Mouse (Mus musculus): ENCODE results near the gene P2rx4. TPM values are rescaled to one million over a fixed set of nuclear protein-coding genes. Genes with fewer than 3 reads are reported as not detected.

P2rx4 gene
- polyA plus RNA-seq, 1 experiment: 9.0 TPM

DNA sequence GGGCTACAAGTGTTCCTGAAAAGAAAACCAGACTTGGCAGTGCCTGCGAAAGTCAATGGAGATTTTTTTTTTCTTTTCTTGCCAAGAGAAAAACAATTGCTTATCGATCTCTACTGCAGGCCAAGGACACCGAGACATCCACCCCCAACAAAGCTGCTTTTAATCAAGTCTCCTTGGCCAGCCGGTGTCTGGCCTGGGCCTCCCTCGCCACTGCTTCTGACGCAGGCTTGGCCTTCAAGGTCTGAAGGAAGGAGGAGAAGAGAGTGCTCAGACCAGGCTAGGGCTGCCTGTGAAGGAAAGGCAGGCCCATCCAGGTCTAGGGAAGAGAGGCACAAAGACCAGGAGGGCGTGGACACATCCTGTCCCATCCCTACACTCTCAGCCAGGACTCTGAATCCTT lies 63.0 kb downstream of the P2rx4 start:
- TF ChIP-seq POLR2A (IDR thresholded peaks at IDR 0.05; ENCODE audit: control insufficient read depth, low read depth, low read length) (peak; percentile 41; the same call in 1 of the 2 replicates), CTCF (IDR thresholded peaks at IDR 0.05; ENCODE audit: control insufficient read depth, insufficient read depth, insufficient replicate concordance, low read depth, low read length) (no peak)
- peaks cover 34% of the 10 kb centered on the region for H3K4me1 ChIP-seq (ENCODE audit: control insufficient read depth, insufficient read depth, low read length)
- H3K4me3 ChIP-seq (ENCODE audit: control insufficient read depth, low read depth, low read length): no peak overlapping the region
- no peaks in the 10 kb centered on the region for H3K36me3 ChIP-seq (ENCODE audit: control insufficient read depth, insufficient read depth, low read length)
- H3K27me3 ChIP-seq (ENCODE audit: control insufficient read depth, insufficient read depth, low read length): no peaks in the 10 kb centered on the region
- peak overlapping the region; percentile 82 for H3K27ac ChIP-seq (ENCODE audit: control insufficient read depth, insufficient read depth, low read depth, low read length)

DNA sequence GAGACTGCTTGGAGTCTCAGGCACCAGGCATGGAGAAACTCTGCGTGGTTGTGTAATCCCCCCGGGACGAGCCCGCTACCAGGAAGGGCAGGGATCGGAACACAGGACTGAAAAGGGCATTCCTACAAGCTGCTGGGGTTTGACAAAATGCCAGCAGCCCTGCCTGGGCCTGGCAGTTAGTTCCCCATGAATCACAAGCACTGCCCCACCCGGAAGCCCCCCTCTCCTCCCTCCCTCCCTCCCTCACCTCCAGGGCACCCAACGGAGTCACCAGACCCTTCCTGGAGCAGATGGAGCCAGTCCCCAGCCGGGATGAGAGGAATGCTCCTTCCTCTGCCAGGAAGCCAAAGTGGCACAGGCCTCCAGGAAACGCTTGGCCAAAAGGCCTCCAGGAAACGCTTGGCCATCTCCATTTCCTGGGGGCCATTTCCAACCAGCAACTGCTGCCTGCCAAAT lies 63.5 kb downstream of the P2rx4 start:
- TF ChIP-seq CTCF (IDR thresholded peaks at IDR 0.05; ENCODE audit: control insufficient read depth, insufficient read depth, insufficient replicate concordance, low read depth, low read length) (no peak), POLR2A (IDR thresholded peaks at IDR 0.05; ENCODE audit: control insufficient read depth, low read depth, low read length) (no peak)
- H3K27ac ChIP-seq (ENCODE audit: control insufficient read depth, insufficient read depth, low read depth, low read length): peak overlapping the region; percentile 82

DNA sequence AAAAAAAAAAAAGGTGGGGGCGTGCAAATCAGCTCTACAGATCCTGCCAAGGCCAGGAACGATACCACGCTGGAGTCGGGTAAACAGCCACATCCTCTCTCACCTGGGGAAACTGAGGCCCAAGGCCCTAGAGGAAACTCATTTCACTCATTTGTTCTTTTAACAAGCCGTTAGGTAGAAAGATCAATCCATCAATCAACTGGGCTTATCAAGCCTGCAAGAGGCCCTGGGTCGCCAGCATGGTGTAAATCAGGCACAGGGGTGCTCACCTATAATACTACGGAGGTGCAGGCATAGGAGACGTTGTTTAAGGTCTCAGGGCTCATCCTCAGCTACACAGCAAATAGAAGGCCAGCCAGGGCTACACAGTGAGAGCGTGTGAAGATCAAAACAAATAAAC lies 64.1 kb downstream of the P2rx4 start:
- H3K4me1 ChIP-seq (ENCODE audit: control insufficient read depth, insufficient read depth, low read length): peaks cover 37% of the 10 kb centered on the region
- no peak overlapping the region for H3K4me3 ChIP-seq (ENCODE audit: control insufficient read depth, low read depth, low read length)
- peak overlapping the region; percentile 61; the same call in 1 of the 2 replicates for H3K27ac ChIP-seq (ENCODE audit: control insufficient read depth, insufficient read depth, low read depth, low read length)

More for the DNA sequence above, 63.5 kb downstream of the P2rx4 start:
- no peaks in the 10 kb centered on the region for H3K27me3 ChIP-seq (ENCODE audit: control insufficient read depth, insufficient read depth, low read length)
- peaks cover 37% of the 10 kb centered on the region for H3K4me1 ChIP-seq (ENCODE audit: control insufficient read depth, insufficient read depth, low read length)
- no peak overlapping the region for H3K4me3 ChIP-seq (ENCODE audit: control insufficient read depth, low read depth, low read length)
- no peaks in the 10 kb centered on the region for H3K36me3 ChIP-seq (ENCODE audit: control insufficient read depth, insufficient read depth, low read length)

DNA sequence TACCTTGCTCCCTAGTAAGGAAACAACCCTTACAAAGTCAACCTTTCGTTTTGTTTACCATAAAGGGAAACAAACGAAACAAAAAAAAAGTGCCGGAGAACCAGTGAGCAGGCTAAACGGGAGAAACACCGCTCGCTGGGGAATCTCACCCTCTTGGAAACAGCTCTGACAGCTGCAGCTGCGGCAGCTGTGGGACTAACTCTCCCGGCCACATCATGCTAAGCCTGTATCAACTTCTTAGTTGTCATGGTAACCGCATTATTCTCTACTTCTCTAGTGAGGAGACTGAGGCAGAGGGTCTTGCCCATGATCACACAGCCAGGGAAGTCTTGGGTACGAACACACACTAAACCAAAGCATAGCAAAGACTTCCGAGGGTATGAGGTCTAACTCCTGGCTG lies 66.4 kb downstream of the P2rx4 start:
- no peaks in the 10 kb centered on the region for H3K36me3 ChIP-seq (ENCODE audit: control insufficient read depth, insufficient read depth, low read length)

More for the DNA sequence above, 64.1 kb downstream of the P2rx4 start:
- Histone ChIP-seq H3K36me3 (ENCODE audit: control insufficient read depth, insufficient read depth, low read length) (no peaks in the 10 kb centered on the region), H3K27me3 (ENCODE audit: control insufficient read depth, insufficient read depth, low read length) (no peaks in the 10 kb centered on the region)
- TF ChIP-seq CTCF (IDR thresholded peaks at IDR 0.05; ENCODE audit: control insufficient read depth, insufficient read depth, insufficient replicate concordance, low read depth, low read length): no peak
- TF ChIP-seq POLR2A (IDR thresholded peaks at IDR 0.05; ENCODE audit: control insufficient read depth, low read depth, low read length): no peak

DNA sequence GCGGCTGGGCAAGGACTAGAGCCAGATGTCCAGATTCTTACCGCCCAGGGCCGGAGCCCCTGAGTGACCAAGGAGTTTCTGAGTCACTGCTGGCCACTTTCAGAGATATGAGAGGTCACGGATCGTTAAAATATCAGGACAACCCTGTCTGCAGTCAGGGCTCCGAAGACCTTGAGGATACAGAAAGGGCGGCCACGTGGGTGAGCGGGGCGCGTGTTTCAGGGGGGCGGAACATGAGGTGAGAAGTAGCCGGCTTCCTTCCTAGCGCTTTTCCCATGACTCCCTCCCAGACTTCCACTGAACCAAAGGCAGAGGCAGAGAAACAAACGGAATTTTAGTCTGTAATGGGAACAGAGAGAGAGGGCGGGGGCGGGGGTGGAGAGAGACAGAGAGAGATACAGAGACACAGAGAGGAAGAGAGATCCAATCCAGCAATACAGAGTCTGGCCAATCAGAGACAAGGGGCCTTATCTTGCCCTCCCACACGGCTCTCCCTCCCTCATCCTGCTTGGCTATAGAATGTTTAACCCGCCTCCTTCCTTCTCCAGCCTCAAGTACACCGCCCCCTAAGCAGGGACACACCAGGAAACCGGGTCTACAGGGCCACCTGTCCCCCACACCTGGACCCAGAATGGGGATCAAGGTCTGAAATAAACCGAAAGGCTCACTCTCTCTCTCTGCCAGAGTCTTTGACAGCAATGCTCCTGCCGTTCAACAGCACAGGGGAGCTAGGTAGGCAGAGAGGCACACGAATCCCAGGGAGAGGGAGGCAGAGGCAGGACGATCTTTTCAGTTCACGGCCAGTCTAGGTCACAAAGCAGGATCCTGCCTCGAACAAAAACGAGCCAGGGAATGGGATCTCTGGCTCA lies 67.6 kb downstream of the P2rx4 start:
- Histone ChIP-seq H3K4me1 (ENCODE audit: control insufficient read depth, insufficient read depth, low read length) (peaks cover 33% of the 10 kb centered on the region), H3K27ac (ENCODE audit: control insufficient read depth, insufficient read depth, low read depth, low read length) (peak overlapping the region; percentile 68), H3K36me3 (ENCODE audit: control insufficient read depth, insufficient read depth, low read length) (no peaks in the 10 kb centered on the region), H3K4me3 (ENCODE audit: control insufficient read depth, low read depth, low read length) (peak overlapping the region; percentile 50), H3K27me3 (ENCODE audit: control insufficient read depth, insufficient read depth, low read length) (no peaks in the 10 kb centered on the region)
- no peak for TF ChIP-seq POLR2A (IDR thresholded peaks at IDR 0.05; ENCODE audit: control insufficient read depth, low read depth, low read length)
- no peak for TF ChIP-seq CTCF (IDR thresholded peaks at IDR 0.05; ENCODE audit: control insufficient read depth, insufficient read depth, insufficient replicate concordance, low read depth, low read length)

More for the DNA sequence above, 66.4 kb downstream of the P2rx4 start:
- Histone ChIP-seq H3K4me3 (ENCODE audit: control insufficient read depth, low read depth, low read length) (no peak overlapping the region), H3K27me3 (ENCODE audit: control insufficient read depth, insufficient read depth, low read length) (no peaks in the 10 kb centered on the region), H3K27ac (ENCODE audit: control insufficient read depth, insufficient read depth, low read depth, low read length) (no peak overlapping the region), H3K4me1 (ENCODE audit: control insufficient read depth, insufficient read depth, low read length) (peaks cover 39% of the 10 kb centered on the region)
- no peak for TF ChIP-seq POLR2A (IDR thresholded peaks at IDR 0.05; ENCODE audit: control insufficient read depth, low read depth, low read length)
- TF ChIP-seq CTCF (IDR thresholded peaks at IDR 0.05; ENCODE audit: control insufficient read depth, insufficient read depth, insufficient replicate concordance, low read depth, low read length): no peak

DNA sequence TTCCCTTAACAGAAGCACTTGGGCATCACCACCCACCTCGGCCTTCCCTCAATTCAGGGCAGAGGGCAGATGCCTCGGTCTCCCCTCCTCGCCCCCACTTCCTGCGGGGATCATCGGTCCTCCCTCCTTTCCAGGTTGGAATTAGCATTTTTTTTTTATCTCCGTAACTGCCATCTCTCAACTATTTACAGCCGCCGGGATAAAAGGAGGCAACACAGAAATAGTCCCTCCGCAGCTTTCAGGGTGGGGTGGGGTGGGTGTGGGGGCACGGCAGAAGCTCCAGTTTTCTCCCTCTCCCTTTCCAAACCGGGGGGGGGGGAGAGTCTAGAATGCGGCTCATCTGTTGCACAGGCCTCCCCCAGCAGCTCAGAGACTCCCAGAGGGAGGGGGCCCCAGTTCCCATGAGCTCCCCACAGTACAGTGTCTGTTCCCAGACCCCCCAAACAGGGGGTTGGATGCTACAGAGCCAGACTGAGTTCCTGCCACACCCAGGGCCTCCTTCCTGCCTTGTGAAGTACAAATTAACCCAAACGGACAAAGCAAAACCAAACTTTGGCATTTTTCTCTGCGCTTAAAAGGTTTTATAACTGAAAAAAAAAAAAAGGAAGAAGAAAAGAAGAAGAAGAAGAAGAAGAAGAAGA lies 68.4 kb downstream of the P2rx4 start:
- TF ChIP-seq CTCF (IDR thresholded peaks at IDR 0.05; ENCODE audit: control insufficient read depth, insufficient read depth, insufficient replicate concordance, low read depth, low read length): no peak
- TF ChIP-seq POLR2A (IDR thresholded peaks at IDR 0.05; ENCODE audit: control insufficient read depth, low read depth, low read length): no peak
- Histone ChIP-seq H3K4me3 (ENCODE audit: control insufficient read depth, low read depth, low read length) (no peak overlapping the region), H3K27ac (ENCODE audit: control insufficient read depth, insufficient read depth, low read depth, low read length) (peak overlapping the region; percentile 68), H3K4me1 (ENCODE audit: control insufficient read depth, insufficient read depth, low read length) (peaks cover 32% of the 10 kb centered on the region), H3K36me3 (ENCODE audit: control insufficient read depth, insufficient read depth, low read length) (no peaks in the 10 kb centered on the region), H3K27me3 (ENCODE audit: control insufficient read depth, insufficient read depth, low read length) (no peaks in the 10 kb centered on the region)

DNA sequence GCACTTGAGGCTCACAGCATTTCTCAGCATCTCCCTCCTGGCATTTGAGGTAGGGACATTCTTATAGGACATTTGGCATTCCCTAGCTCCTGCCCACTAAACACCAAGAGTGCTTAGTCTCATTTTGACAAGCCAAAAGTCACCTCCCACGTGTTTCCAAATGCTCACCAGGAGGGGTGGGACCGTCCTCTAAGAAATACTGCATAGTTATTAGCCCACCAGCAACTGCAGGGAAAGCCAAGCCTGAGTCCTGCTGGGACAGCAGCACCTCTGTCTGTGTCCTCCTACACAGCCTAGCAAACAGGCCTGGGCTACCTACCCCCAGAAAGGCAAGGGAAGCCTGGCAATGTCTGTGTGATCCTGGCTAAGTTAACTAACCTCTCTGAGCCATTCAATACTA lies 70.0 kb downstream of the P2rx4 start:
- H3K27me3 ChIP-seq (ENCODE audit: control insufficient read depth, insufficient read depth, low read length): no peaks in the 10 kb centered on the region
- TF ChIP-seq POLR2A (IDR thresholded peaks at IDR 0.05; ENCODE audit: control insufficient read depth, low read depth, low read length): no peak
- TF ChIP-seq CTCF (IDR thresholded peaks at IDR 0.05; ENCODE audit: control insufficient read depth, insufficient read depth, insufficient replicate concordance, low read depth, low read length): no peak
- no peak overlapping the region for H3K4me3 ChIP-seq (ENCODE audit: control insufficient read depth, low read depth, low read length)

More for the DNA sequence above, 70.0 kb downstream of the P2rx4 start:
- no peaks in the 10 kb centered on the region for H3K36me3 ChIP-seq (ENCODE audit: control insufficient read depth, insufficient read depth, low read length)
- H3K27ac ChIP-seq (ENCODE audit: control insufficient read depth, insufficient read depth, low read depth, low read length): no peak overlapping the region
- peaks cover 32% of the 10 kb centered on the region for H3K4me1 ChIP-seq (ENCODE audit: control insufficient read depth, insufficient read depth, low read length)
